Mouse (Mus musculus): ENCODE data around the gene Nr1d1.

- no peak for TF ChIP-seq POLR2A (IDR thresholded peaks at IDR 0.05; ENCODE audit: low read depth, low read length)
- TF ChIP-seq CTCF (IDR thresholded peaks at IDR 0.05; ENCODE audit: extremely low read depth, insufficient read length, insufficient replicate concordance, low read depth, low read length), result no peak
Observed at GRCm38 (mm10) chr11:98795714-98796514, 20.8 kb upstream of the Nr1d1 start.
